Mouse (Mus musculus) CH12.LX (cell line): ENCODE measurements around the gene Pde4dip.

Experiments
- CTCF ChIP-seq, 2 experiments: IDR thresholded peaks in 1 of 2; conservative IDR thresholded peaks in 1 of 2; 2 replicates each; pipeline ENCODE4 v1.5.1; 2011 to 2012; ENCODE audit warnings: low read depth in 2 of 2, low read length in 2 of 2, improper control_type of control experiment in 1 of 2, inconsistent platforms in 1 of 2, mild to moderate bottlenecking in 1 of 2, moderate library complexity in 1 of 2
- EP300 ChIP-seq: IDR thresholded peaks from 2 replicates; pipeline ENCODE4 v1.6.1; 2011; ENCODE audit warnings: low read length, improper control_type of control experiment
- TBP ChIP-seq: conservative IDR thresholded peaks from 2 replicates; pipeline ENCODE4 v1.6.1; 2011; ENCODE audit warnings: low read depth, low read length, improper control_type of control experiment
- ZKSCAN1 ChIP-seq: IDR thresholded peaks from 2 replicates; pipeline ENCODE4 v1.6.1; 2012; ENCODE audit warnings: low read depth, inconsistent platforms, low read length, improper control_type of control experiment, borderline replicate concordance

GRCm38 (mm10) chr3:97648518-97648917 is 240.0 kb downstream of the Pde4dip start:
- TF ChIP-seq CTCF (conservative IDR thresholded peaks at IDR 0.05 in 1 of 2, IDR thresholded peaks at IDR 0.05 in 1 of 2; ENCODE audit: low read depth in 2 of 2, low read length in 2 of 2): no peak
- TF ChIP-seq ZKSCAN1: no peak
- TF ChIP-seq TBP: no peak
- no peak for TF ChIP-seq EP300
